In genomic region chr6:90716853-90717252, GRCm38 (mm10) we compare ENCODE assay signal across 8 mouse cellular contexts.
DNase-seq lines count a peak whose midpoint lies in the region; ATAC-seq and TF ChIP-seq lines count a peak whose summit lies in the region.

No protein-coding gene starts in this region.

- peak overlapping the region; percentile 52 for H3K4me3 ChIP-seq in layer of hippocampus, adult 2 months
- no peak overlapping the region for H3K4me3 ChIP-seq in forebrain, embryonic 12.5 days (replicated peaks)
- H3K4me3 ChIP-seq in limb, embryonic 10.5 days: peak overlapping the region; percentile 71
- H3K4me3 ChIP-seq in myocyte: peak overlapping the region; percentile 35

- H3K9ac ChIP-seq in forebrain, embryonic 12.5 days: no peak overlapping the region

- peaks cover 67% of the 10 kb centered on the region for H3K79me2 ChIP-seq in myocyte (ENCODE audit: control insufficient read depth, insufficient read depth)

- WGBS in forebrain, embryonic 12.5 days: 37% methylated on average over 4 of the region's 4 CpGs
- WGBS in limb, embryonic 10.5 days: 32% methylated on average over 4 of the region's 4 CpGs

- no peaks in the 10 kb centered on the region for H3K9me3 ChIP-seq in forebrain, embryonic 12.5 days
- H3K9me3 ChIP-seq in limb, embryonic 10.5 days (replicated peaks): no peaks in the 10 kb centered on the region

- H3K4me1 ChIP-seq in forebrain, embryonic 12.5 days: peaks cover 51% of the 10 kb centered on the region
- H3K4me1 ChIP-seq in limb, embryonic 10.5 days: peaks cover 53% of the 10 kb centered on the region

- peak overlapping the region; percentile 57 for H3ac ChIP-seq in myocyte (ENCODE audit: control insufficient read depth, insufficient read length)

- no peak for DNase-seq in layer of hippocampus, adult 2 months (ENCODE audit: low spot score in 2 of 2)
- DNase-seq in layer of hippocampus, postnatal 14 days (ENCODE audit: low spot score in 2 of 2): no peak
- DNase-seq in limb, embryonic 10.5 days (ENCODE audit: low spot score): no peak
- no peak for DNase-seq in cerebellum, postnatal 10 days
- no peak for DNase-seq in embryo, embryonic 10.5 days (ENCODE audit: low spot score)

- no peaks in the 10 kb centered on the region for H3K36me3 ChIP-seq in forebrain, embryonic 12.5 days (replicated peaks)
- 0 out of 2 replicates have a peak, but pooled peaks cover 2% of the 10 kb centered on the region for H3K36me3 ChIP-seq in limb, embryonic 10.5 days
- H3K36me3 ChIP-seq in myocyte (ENCODE audit: control insufficient read depth, insufficient read depth): no peaks in the 10 kb centered on the region

- TF ChIP-seq CTCF in layer of hippocampus, adult 2 months (conservative IDR thresholded peaks at IDR 0.05): no peak

- no peaks in the 10 kb centered on the region for H3K27me3 ChIP-seq in forebrain, embryonic 12.5 days
- H3K27me3 ChIP-seq in limb, embryonic 10.5 days (ENCODE audit: low read depth, poor library complexity, severe bottlenecking): no peaks in the 10 kb centered on the region
- no peaks in the 10 kb centered on the region for H3K27me3 ChIP-seq in myocyte (ENCODE audit: control insufficient read depth, insufficient read depth, insufficient read length)

- no peak for ATAC-seq in forebrain, embryonic 12.5 days (ENCODE audit: low FRiP score)
- no peak for ATAC-seq in granulocyte monocyte progenitor cell, adult 5-6 weeks (replicated peaks; ENCODE audit: poor library complexity, severe bottlenecking)

- H3K27ac ChIP-seq in layer of hippocampus, adult 2 months: 0 out of 2 replicates have a peak overlapping the region, but pooled peaks have one; percentile 83
- no peak overlapping the region for H3K27ac ChIP-seq in forebrain, embryonic 12.5 days
- H3K27ac ChIP-seq in limb, embryonic 10.5 days: 0 out of 2 replicates have a peak overlapping the region, but pooled peaks have one; percentile 92

- no peak for TF ChIP-seq POLR2A in myocyte (IDR thresholded peaks at IDR 0.05; ENCODE audit: insufficient read length, low read depth)

- peak overlapping the region; percentile 85 for H3K4me2 ChIP-seq in forebrain, embryonic 12.5 days
- peak overlapping the region; percentile 71 for H3K4me2 ChIP-seq in myocyte (ENCODE audit: low read depth)

TF ChIP-seq in myocyte, 11 proteins besides CTCF, POLR2A, EP300 and RAD21:
- TF ChIP-seq MYOG (IDR thresholded peaks at IDR 0.05; ENCODE audit: control insufficient read depth in 1 of 3, insufficient read depth in 1 of 3, insufficient read length in 2 of 3, low read depth in 2 of 3) (no peak), USF1 (IDR thresholded peaks at IDR 0.05; ENCODE audit: low read depth) (no peak), CEBPB (IDR thresholded peaks at IDR 0.05; ENCODE audit: insufficient read depth, poor library complexity, severe bottlenecking) (no peak), TCF12 (IDR thresholded peaks at IDR 0.05; ENCODE audit: insufficient read depth, poor library complexity, severe bottlenecking) (no peak), MAX (IDR thresholded peaks at IDR 0.05; ENCODE audit: low read depth) (no peak), SRF (IDR thresholded peaks at IDR 0.05; ENCODE audit: control insufficient read depth, insufficient read length, low read depth) (no peak), MYOD1 (IDR thresholded peaks at IDR 0.05; ENCODE audit: control insufficient read depth in 1 of 3, insufficient read length in 2 of 3, low read depth in 2 of 3) (no peak), TCF3 (IDR thresholded peaks at IDR 0.05; ENCODE audit: insufficient read length, low read depth) (no peak), REST (IDR thresholded peaks at IDR 0.05; ENCODE audit: insufficient read depth, insufficient read length) (no peak), POLR2AphosphoS2 (IDR thresholded peaks at IDR 0.05; ENCODE audit: insufficient read length, low read depth) (no peak), E2F4 (IDR thresholded peaks at IDR 0.05; ENCODE audit: insufficient read depth) (no peak)
TF ChIP-seq in myocyte: peak in this region for 0.
